Mouse (Mus musculus) stomach, postnatal 0 days (tissue): Measurements from ENCODE around the gene Sae1.

Experiments
- CTCF ChIP-seq: IDR thresholded peaks from 2 replicates; pipeline ENCODE4 v1.5.1; 2016; ENCODE audit warnings: antibody characterized with exemption, low read depth, mild to moderate bottlenecking, moderate library complexity
- EP300 ChIP-seq: optimal IDR thresholded peaks from 2 replicates; pipeline ENCODE3; 2016; ENCODE audit warnings: antibody characterized with exemption

GRCm38 (mm10) chr7:16387160-16388041 lies at the start of gene Sae1:
- TF ChIP-seq CTCF, result 0 out of 2 replicates have a peak, but pooled peaks have one; percentile 4
- TF ChIP-seq EP300, result no peak
